Mouse (Mus musculus) small intestine, adult 2 months (tissue): ENCODE data around the gene Ptgdr2.

Experiments
- CTCF ChIP-seq: fragments of 200-500 bp; IDR thresholded peaks from 2 replicates; pipeline ENCODE4 v1.5.1; 2012; ENCODE audit warnings: low read depth, mild to moderate bottlenecking, control low read depth, inconsistent platforms, low read length, moderate library complexity, mixed read lengths; ENCODE audit not compliant: insufficient replicate concordance, insufficient read length; ENCODE audit errors: extremely low read depth
- POLR2A ChIP-seq: fragments of 200-500 bp; IDR thresholded peaks from 2 replicates; pipeline ENCODE4 v1.6.1; 2012; ENCODE audit warnings: low read depth, mild to moderate bottlenecking, control low read depth, inconsistent platforms, low read length, moderate library complexity

DNA sequence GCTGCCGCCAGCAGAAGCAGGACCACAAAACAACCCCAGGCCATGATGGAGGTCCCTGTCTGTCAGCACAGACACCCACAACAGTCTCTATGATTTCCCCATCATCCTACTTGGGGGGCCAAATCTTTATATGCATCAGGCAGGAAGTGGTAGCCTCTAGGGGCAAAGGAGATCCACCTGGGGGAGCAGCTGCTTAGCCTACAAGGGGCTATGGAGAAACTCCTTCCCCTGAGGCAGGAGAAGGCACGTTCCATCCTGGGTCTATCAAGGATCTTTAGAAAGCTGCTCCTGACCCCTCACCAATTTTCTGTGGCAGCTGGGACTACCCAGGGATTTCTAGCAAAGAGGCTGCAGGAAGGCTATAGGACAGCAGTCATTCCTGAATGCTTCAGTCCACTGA, 16.4 kb upstream of the Ptgdr2 start, which contains the start of gene Zp1:
- no peak for TF ChIP-seq CTCF
- TF ChIP-seq POLR2A: no peak
